ENCODE assay signal across 1 mouse cellular context in the genomic region with DNA sequence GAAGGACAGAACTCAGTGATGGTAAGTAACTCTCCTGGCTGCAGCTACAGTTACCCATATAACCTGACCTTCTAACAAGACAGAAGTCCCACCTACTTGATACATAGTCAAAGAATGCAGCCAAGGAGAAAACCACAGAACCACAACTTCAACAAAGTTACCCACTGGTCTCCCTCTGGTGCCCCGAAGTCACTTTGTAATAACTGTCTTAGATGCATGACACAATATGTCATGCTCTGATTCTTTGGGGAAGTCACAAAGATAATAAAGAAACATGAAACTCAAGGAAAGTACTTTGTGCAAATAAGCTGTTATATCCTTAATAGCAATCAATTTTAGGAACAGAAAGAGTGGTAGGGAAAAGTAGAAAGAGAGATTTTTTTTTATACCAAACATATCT.
TF ChIP-seq lines count a peak whose summit lies in the region.

No protein-coding gene starts in this region.

TF ChIP-seq in CH12.LX, 34 proteins besides CTCF, POLR2A, EP300 and RAD21:
- TF ChIP-seq IRF4 (IDR thresholded peaks at IDR 0.05; ENCODE audit: low read depth, low read length) (peak; percentile 58), MAFK (IDR thresholded peaks at IDR 0.05; ENCODE audit: insufficient replicate concordance, low read length) (peak; percentile 85), BHLHE40 (IDR thresholded peaks at IDR 0.05; ENCODE audit: low read depth, low read length) (peak; percentile 68), NELFE (IDR thresholded peaks at IDR 0.05; ENCODE audit: low read depth, low read length) (no peak), MEF2A (IDR thresholded peaks at IDR 0.05; ENCODE audit: borderline replicate concordance, low read depth, low read length) (0 out of 2 replicates have a peak, but pooled peaks have one; percentile 24), ETS1 (conservative IDR thresholded peaks at IDR 0.05; ENCODE audit: low read depth, low read length) (peak; percentile 69)
